8 mouse cellular contexts compared by ENCODE assay signal in genomic region chr17:80193075-80193474, GRCm38 (mm10). TPM values are rescaled to one million over a fixed set of nuclear protein-coding genes. Genes with fewer than 3 reads are reported as not detected.
A peak's percentile ranks its signal among the peaks of the same experiment; 100 is the strongest.
DNase-seq lines count a peak whose midpoint lies in the region; ATAC-seq and TF ChIP-seq lines count a peak whose summit lies in the region.

No protein-coding gene starts in this region.

- TF ChIP-seq POLR2A in cerebellum, adult 2 months (IDR thresholded peaks at IDR 0.05; ENCODE audit: borderline replicate concordance, insufficient read depth, low read length) = no peak

- H3K9me3 ChIP-seq in intestine, postnatal 0 days (ENCODE audit: control insufficient read depth) = no peaks in the 10 kb centered on the region
- no peaks in the 10 kb centered on the region for H3K9me3 ChIP-seq in intestine, embryonic 16.5 days (ENCODE audit: control insufficient read depth, low read length)
- no peaks in the 10 kb centered on the region for H3K9me3 ChIP-seq in embryonic facial prominence, embryonic 14.5 days (ENCODE audit: control insufficient read depth, low read length)

- H3K36me3 ChIP-seq in intestine, postnatal 0 days (ENCODE audit: control insufficient read depth, insufficient read depth) = peaks cover 14% of the 10 kb centered on the region; the same call in 1 of the 2 replicates
- H3K36me3 ChIP-seq in intestine, embryonic 16.5 days (ENCODE audit: control insufficient read depth, insufficient read depth, low read length) = no peaks in the 10 kb centered on the region; the same call in 1 of the 2 replicates
- H3K36me3 ChIP-seq in embryonic facial prominence, embryonic 14.5 days (ENCODE audit: control insufficient read depth, insufficient read depth, low read length) = peaks cover 31% of the 10 kb centered on the region

- no peak overlapping the region for H3K4me3 ChIP-seq in cerebellum, adult 2 months (replicated peaks; ENCODE audit: insufficient read depth, low read depth, low read length)
- no peak overlapping the region for H3K4me3 ChIP-seq in intestine, postnatal 0 days (ENCODE audit: low read depth, low read length)
- no peak overlapping the region for H3K4me3 ChIP-seq in intestine, embryonic 16.5 days (ENCODE audit: low read length)
- H3K4me3 ChIP-seq in embryonic facial prominence, embryonic 14.5 days (ENCODE audit: low read depth, low read length) = no peak overlapping the region

- ATAC-seq in intestine, postnatal 0 days = no peak
- no peak for ATAC-seq in intestine, embryonic 16.5 days
- no peak for ATAC-seq in embryonic facial prominence, embryonic 14.5 days (ENCODE audit: low read depth)

- TF ChIP-seq CTCF in cerebellum, adult 2 months (IDR thresholded peaks at IDR 0.05; ENCODE audit: borderline replicate concordance, insufficient read depth, low read depth, low read length) = peak; percentile 37; the same call in 1 of the 2 replicates
- peak; percentile 60 for TF ChIP-seq CTCF in intestine, postnatal 0 days (IDR thresholded peaks at IDR 0.05; ENCODE audit: low read depth)

- H3K27me3 ChIP-seq in cerebellum, adult 2 months (ENCODE audit: control insufficient read depth, insufficient read depth, low read length) = no peaks in the 10 kb centered on the region
- no peaks in the 10 kb centered on the region for H3K27me3 ChIP-seq in intestine, postnatal 0 days (replicated peaks; ENCODE audit: control insufficient read depth, insufficient read depth, low read length)
- H3K27me3 ChIP-seq in intestine, embryonic 16.5 days (replicated peaks; ENCODE audit: control insufficient read depth, insufficient read depth, low read length) = no peaks in the 10 kb centered on the region
- no peaks in the 10 kb centered on the region for H3K27me3 ChIP-seq in embryonic facial prominence, embryonic 14.5 days (replicated peaks; ENCODE audit: control insufficient read depth, insufficient read depth, low read length)

- H3K4me1 ChIP-seq in cerebellum, adult 2 months (ENCODE audit: control insufficient read depth, insufficient read depth, low read length) = no peaks in the 10 kb centered on the region
- no peaks in the 10 kb centered on the region for H3K4me1 ChIP-seq in intestine, postnatal 0 days (replicated peaks; ENCODE audit: control insufficient read depth, insufficient read depth, low read length)
- no peaks in the 10 kb centered on the region for H3K4me1 ChIP-seq in intestine, embryonic 16.5 days (ENCODE audit: control insufficient read depth, insufficient read depth, low read length)
- no peaks in the 10 kb centered on the region for H3K4me1 ChIP-seq in embryonic facial prominence, embryonic 14.5 days (ENCODE audit: control insufficient read depth, insufficient read depth, low read length)

- no peak for DNase-seq in cerebellum, adult 2 months
- no peak for DNase-seq in cerebellum, postnatal 4 days (ENCODE audit: low spot score in 2 of 2)
- peak; percentile 52 for DNase-seq in A20 (ENCODE audit: low read depth, low spot score)
- DNase-seq in embryonic facial prominence, embryonic 14.5 days (ENCODE audit: low spot score) = peak; percentile 63
- no peak for DNase-seq in urinary bladder, adult 18-20 months (ENCODE audit: low spot score in 2 of 2)
- DNase-seq in right cerebral cortex, adult 18-20 months = no peak

- H3K4me2 ChIP-seq in intestine, postnatal 0 days (replicated peaks; ENCODE audit: low read depth) = no peak overlapping the region
- no peak overlapping the region for H3K4me2 ChIP-seq in intestine, embryonic 16.5 days (ENCODE audit: low read depth, low read length)
- H3K4me2 ChIP-seq in embryonic facial prominence, embryonic 14.5 days (ENCODE audit: low read depth, low read length) = no peak overlapping the region

- H3K27ac ChIP-seq in cerebellum, adult 2 months (ENCODE audit: insufficient read depth, low read length) = no peak overlapping the region
- no peak overlapping the region for H3K27ac ChIP-seq in intestine, postnatal 0 days (ENCODE audit: low read depth, low read length)
- no peak overlapping the region for H3K27ac ChIP-seq in intestine, embryonic 16.5 days (ENCODE audit: low read length)
- no peak overlapping the region for H3K27ac ChIP-seq in embryonic facial prominence, embryonic 14.5 days (replicated peaks; ENCODE audit: low read depth, low read length)

- WGBS in cerebellum, adult 2 months = 61% methylated on average over 5 of the region's 5 CpGs
- 63% methylated on average over 5 of the region's 5 CpGs for WGBS in intestine, postnatal 0 days
- WGBS in intestine, embryonic 16.5 days = 64% methylated on average over 5 of the region's 5 CpGs
- 64% methylated on average over 5 of the region's 5 CpGs for WGBS in embryonic facial prominence, embryonic 14.5 days

- no peak overlapping the region for H3K9ac ChIP-seq in intestine, postnatal 0 days (ENCODE audit: low read depth, low read length)
- H3K9ac ChIP-seq in intestine, embryonic 16.5 days (ENCODE audit: low read depth, low read length) = no peak overlapping the region
- no peak overlapping the region for H3K9ac ChIP-seq in embryonic facial prominence, embryonic 14.5 days (ENCODE audit: low read depth, low read length)

RNA-seq across cellular contexts. Expression of gene Srsf7, which starts 14.0 kb away (rescaled TPM):
- polyA plus RNA-seq in cerebellum, adult 2 months (2012; rRNA removed) = 124 and 136 TPM in 2 replicates
- polyA plus RNA-seq in intestine, postnatal 0 days (2015; fragmentation: Nextera tagmentation; extraction: Ambion mirVana) = 169 and 174 TPM in 2 replicates
- polyA plus RNA-seq in intestine, embryonic 16.5 days (2015; fragmentation: Nextera tagmentation; extraction: Ambion mirVana) = 415 and 476 TPM in 2 replicates
- 485 and 532 TPM in 2 replicates for polyA plus RNA-seq in embryonic facial prominence, embryonic 14.5 days (2014; fragmentation: Nextera tagmentation; extraction: Ambion mirVana)

RNA-seq across cellular contexts. Expression of gene Ttc39d, which starts 14.2 kb away (rescaled TPM):
- 0.05 and 0.13 TPM in 2 replicates for polyA plus RNA-seq in cerebellum, adult 2 months (2012; rRNA removed)
- polyA plus RNA-seq in intestine, postnatal 0 days (2015; fragmentation: Nextera tagmentation; extraction: Ambion mirVana) = 0.07 TPM in 1 of 2 replicates, not detected in the other
- polyA plus RNA-seq in intestine, embryonic 16.5 days (2015; fragmentation: Nextera tagmentation; extraction: Ambion mirVana) = 0.07 TPM in 1 of 2 replicates, not detected in the other
- polyA plus RNA-seq in embryonic facial prominence, embryonic 14.5 days (2014; fragmentation: Nextera tagmentation; extraction: Ambion mirVana) = 0.18 and 0.19 TPM in 2 replicates

RNA-seq across cellular contexts. Expression of gene Gemin6, which starts 31.2 kb away (rescaled TPM):
- polyA plus RNA-seq in cerebellum, adult 2 months (2012; rRNA removed) = 6.0 and 6.1 TPM in 2 replicates
- 15.0 and 15.9 TPM in 2 replicates for polyA plus RNA-seq in intestine, postnatal 0 days (2015; fragmentation: Nextera tagmentation; extraction: Ambion mirVana)
- 38.5 and 44.4 TPM in 2 replicates for polyA plus RNA-seq in intestine, embryonic 16.5 days (2015; fragmentation: Nextera tagmentation; extraction: Ambion mirVana)
- 33.1 and 34.5 TPM in 2 replicates for polyA plus RNA-seq in embryonic facial prominence, embryonic 14.5 days (2014; fragmentation: Nextera tagmentation; extraction: Ambion mirVana)

Comparison
In these comparisons a context has a peak if more than half of its experiments do, and no peak if none do; other contexts are left out.
1. DNase-seq: peak in A20 (single experiment) and embryonic facial prominence, embryonic 14.5 days (single experiment); none in cerebellum, adult 2 months (0 of 2), cerebellum, postnatal 4 days (0 of 2), urinary bladder, adult 18-20 months (0 of 2) and right cerebral cortex, adult 18-20 months (single experiment).